In the genomic region with DNA sequence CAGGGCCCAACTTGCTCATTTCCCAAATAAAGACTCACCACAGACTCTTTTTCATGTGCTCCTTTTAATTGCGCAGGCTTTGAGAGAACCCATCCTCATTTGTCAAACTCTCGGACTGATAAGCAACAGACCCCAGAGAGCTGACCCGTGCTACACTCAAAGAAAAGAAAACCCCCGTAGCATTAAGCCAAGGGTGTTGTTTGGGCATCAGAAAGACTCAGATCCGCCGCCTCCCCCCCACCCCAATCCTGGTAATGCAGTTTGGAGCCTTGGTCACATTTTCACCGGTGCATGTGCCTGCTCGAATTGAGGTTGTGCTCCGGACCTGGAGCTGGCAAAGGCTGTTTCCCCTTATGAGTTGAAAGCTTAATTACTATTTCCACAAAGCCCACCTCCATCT, we compare ENCODE assay signal across 9 mouse cellular contexts. TPM values are rescaled to one million over a fixed set of nuclear protein-coding genes. Genes with fewer than 3 reads are reported as not detected.
DNase-seq lines count a peak whose midpoint lies in the region; ATAC-seq and TF ChIP-seq lines count a peak whose summit lies in the region.
"Had no signal": no experiment of that assay in that cellular context is flagged by ENCODE, and none has a peak within 500 bp of the region (broad histone marks: within the 10 kb centered on the region; RNA-seq: fewer than 3 reads in every experiment).

Gene Matn4, minus strand, starts transcription at position 101 of the 400 bp plus-strand sequence.

- TF ChIP-seq CTCF in liver, embryonic 14.5 days (IDR thresholded peaks at IDR 0.05; ENCODE audit: low read depth) = no peak

- peak within 1 kb of the TSS; percentile 37 to 41 for H3K4me3 ChIP-seq in heart, embryonic 14.5 days (ENCODE audit: control insufficient read depth in 1 of 2, insufficient read depth in 1 of 2, low read depth in 1 of 2, low read length in 2 of 2)
- peak within 1 kb of the TSS; percentile 39 to 57; a peak in 3 of 4 replicates for H3K4me3 ChIP-seq in ES-E14 (ENCODE audit: insufficient read depth in 1 of 2, low read depth in 1 of 2, low read length in 2 of 2, poor library complexity in 1 of 2, severe bottlenecking in 1 of 2)
- peak within 1 kb of the TSS; percentile 33 for H3K4me3 ChIP-seq in hindbrain, embryonic 12.5 days
- H3K4me3 ChIP-seq in liver, embryonic 14.5 days (ENCODE audit: insufficient read depth in 1 of 2, low read depth in 2 of 2, low read length in 2 of 2) = no peak within 1 kb of the TSS

- H3K4me2 ChIP-seq in heart, embryonic 14.5 days (ENCODE audit: low read length) = peak within 1 kb of the TSS; percentile 73
- H3K4me2 ChIP-seq in hindbrain, embryonic 12.5 days (replicated peaks) = peak within 1 kb of the TSS; percentile 59
- H3K4me2 ChIP-seq in liver, embryonic 14.5 days (ENCODE audit: low read depth) = 0 out of 2 replicates have a peak within 1 kb of the TSS, but pooled peaks have one; percentile 3

- no peaks in the 10 kb centered on the region for H3K9me3 ChIP-seq in heart, embryonic 14.5 days (ENCODE audit: control insufficient read depth, low read length)
- H3K9me3 ChIP-seq in ES-E14 (ENCODE audit: control insufficient read depth, insufficient read depth, low read depth, low read length) = no peaks in the 10 kb centered on the region
- no peaks in the 10 kb centered on the region for H3K9me3 ChIP-seq in hindbrain, embryonic 12.5 days (replicated peaks)
- no peaks in the 10 kb centered on the region for H3K9me3 ChIP-seq in liver, embryonic 14.5 days (ENCODE audit: control insufficient read depth, low read length)

- ATAC-seq in heart, embryonic 14.5 days (ENCODE audit: insufficient number of reproducible peaks, insufficient read depth, low FRiP score, low read depth) = no peak
- ATAC-seq in hindbrain, embryonic 12.5 days (ENCODE audit: low FRiP score) = no peak
- no peak for ATAC-seq in liver, embryonic 14.5 days (ENCODE audit: insufficient read depth)
- ATAC-seq in megakaryocyte, adult 5-6 weeks (ENCODE audit: poor library complexity, severe bottlenecking) = no peak

- peaks cover 11 to 26% of the 10 kb centered on the region in 2 experiments; a peak in 3 of 4 replicates for H3K4me1 ChIP-seq in heart, embryonic 14.5 days (ENCODE audit: control insufficient read depth in 2 of 2, insufficient read depth in 2 of 2, low read length in 2 of 2)
- peaks cover 0 to 11% of the 10 kb centered on the region in 2 experiments; a peak in 1 of 4 replicates for H3K4me1 ChIP-seq in ES-E14 (ENCODE audit: control insufficient read depth in 2 of 2, insufficient read depth in 2 of 2, low read length in 2 of 2, poor library complexity in 1 of 2)
- peaks cover 19% of the 10 kb centered on the region for H3K4me1 ChIP-seq in hindbrain, embryonic 12.5 days
- no peaks in the 10 kb centered on the region for H3K4me1 ChIP-seq in liver, embryonic 14.5 days (replicated peaks; ENCODE audit: control insufficient read depth in 2 of 2, insufficient read depth in 2 of 2, low read length in 1 of 2)

- H3K9ac ChIP-seq in heart, embryonic 14.5 days (ENCODE audit: low read length) = peak within 1 kb of the TSS; percentile 49; the same call in 1 of the 2 replicates
- no peak within 1 kb of the TSS; the same call in 1 of the 2 replicates for H3K9ac ChIP-seq in ES-E14 (ENCODE audit: insufficient read depth, low read depth, low read length, poor library complexity, severe bottlenecking)
- H3K9ac ChIP-seq in hindbrain, embryonic 12.5 days = peak within 1 kb of the TSS; percentile 15
- H3K9ac ChIP-seq in liver, embryonic 14.5 days (replicated peaks) = no peak within 1 kb of the TSS

- peaks cover 100% of the 10 kb centered on the region for H3K27me3 ChIP-seq in heart, embryonic 14.5 days (ENCODE audit: control insufficient read depth, insufficient read depth, low read length)
- H3K27me3 ChIP-seq in hindbrain, embryonic 12.5 days = peaks cover 99% of the 10 kb centered on the region
- H3K27me3 ChIP-seq in liver, embryonic 14.5 days (ENCODE audit: control insufficient read depth, insufficient read depth, low read length) = peaks cover 71% of the 10 kb centered on the region

- no peak within 1 kb of the TSS for H3K27ac ChIP-seq in heart, embryonic 14.5 days (replicated peaks in 1 of 2; ENCODE audit: control insufficient read depth in 1 of 2, insufficient read depth in 1 of 2, low read depth in 2 of 2, low read length in 2 of 2)
- H3K27ac ChIP-seq in ES-E14 (ENCODE audit: insufficient read depth, low read depth, low read length, poor library complexity, severe bottlenecking) = no peak within 1 kb of the TSS
- no peak within 1 kb of the TSS for H3K27ac ChIP-seq in hindbrain, embryonic 12.5 days
- H3K27ac ChIP-seq in liver, embryonic 14.5 days = no peak within 1 kb of the TSS
- H3K27ac ChIP-seq: macrophage had no signal

- no peak for DNase-seq in heart, adult 9 months (ENCODE audit: low spot score in 2 of 2)
- no peak for DNase-seq in ES-E14 (ENCODE audit: low read depth, low spot score)
- no peak for DNase-seq in liver, embryonic 14.5 days (ENCODE audit: low read depth in 3 of 3, low spot score in 3 of 3)
- DNase-seq in cerebellum, adult 9-10 months = no peak
- no peak for DNase-seq in spleen, adult 12 weeks (ENCODE audit: low spot score)

- 11% methylated on average over 9 of the region's 9 CpGs for WGBS in heart, embryonic 14.5 days
- 5% methylated on average over 9 of the region's 9 CpGs for WGBS in hindbrain, embryonic 12.5 days
- 8% methylated on average over 9 of the region's 9 CpGs for WGBS in liver, embryonic 14.5 days (ENCODE audit: insufficient replicate concordance)

- TF ChIP-seq EP300 in liver, embryonic 14.5 days (IDR thresholded peaks at IDR 0.05; ENCODE audit: low read depth) = no peak

- in situ Hi-C loops in ES-E14 (cut with MboI; ENCODE audit: low sequenced_read_pairs in 2 of 2, unreplicated experiment in 2 of 2) = no loop called here

- H3K36me3 ChIP-seq in heart, embryonic 14.5 days (ENCODE audit: control insufficient read depth, insufficient read depth, low read length) = no peaks in the 10 kb centered on the region
- H3K36me3 ChIP-seq in ES-E14 (ENCODE audit: control insufficient read depth, insufficient read depth, low read length, poor library complexity, severe bottlenecking) = no peaks in the 10 kb centered on the region
- no peaks in the 10 kb centered on the region for H3K36me3 ChIP-seq in hindbrain, embryonic 12.5 days
- no peaks in the 10 kb centered on the region for H3K36me3 ChIP-seq in liver, embryonic 14.5 days (replicated peaks; ENCODE audit: control insufficient read depth, insufficient read depth, low read depth)

TF ChIP-seq in ES-E14, 5 proteins besides CTCF, POLR2A, EP300 and RAD21:
- TF ChIP-seq HCFC1 (IDR thresholded peaks at IDR 0.05; ENCODE audit: borderline replicate concordance, insufficient read depth, low read length) (no peak), CHD2 (IDR thresholded peaks at IDR 0.05; ENCODE audit: low read depth, low read length) (no peak), ZC3H11A (IDR thresholded peaks at IDR 0.05; ENCODE audit: borderline replicate concordance, low read depth, low read length) (no peak), ZNF384 (IDR thresholded peaks at IDR 0.05; ENCODE audit: low read depth, low read length) (no peak), MAFK (IDR thresholded peaks at IDR 0.05; ENCODE audit: insufficient read depth, low read depth, low read length) (no peak)

RNA-seq across cellular contexts. Expression of gene Matn4, which starts in this region (rescaled TPM):
- polyA plus RNA-seq in heart, embryonic 14.5 days (2014; fragmentation: Nextera tagmentation; extraction: Ambion mirVana) = 0.97 and 1.4 TPM in 2 replicates
- 1.7 and 2.3 TPM in 2 replicates for total RNA-seq in ES-E14 (2012; rRNA removed)
- 31.5 and 39.5 TPM in 2 replicates for polyA plus RNA-seq in hindbrain, embryonic 12.5 days (2016; fragmentation: Nextera tagmentation; extraction: Ambion mirVana)
- 0.16 and 0.44 TPM in 2 replicates for polyA plus RNA-seq in liver, embryonic 14.5 days (2012; rRNA removed)
- polyA plus RNA-seq in liver, embryonic 14.5 days (2014; fragmentation: Nextera tagmentation; extraction: Ambion mirVana) = not detected in 2 replicates
- total RNA-seq in megakaryocyte, adult 5-6 weeks (2015) = not detected in 2 replicates
- not detected in 2 replicates for total RNA-seq in megakaryocyte, adult 5-6 weeks (2017)
- polyA plus RNA-seq: macrophage had no signal

Comparison
In these comparisons a context has a peak if more than half of its experiments do, and no peak if none do; other contexts are left out.
1. RNA of gene Matn4 (polyA plus RNA-seq): 31.5 to 39.5 TPM in hindbrain, embryonic 12.5 days; 0.97 to 1.4 TPM in heart, embryonic 14.5 days and 0.16 to 0.44 TPM in liver, embryonic 14.5 days; every median in the first group is over 10 times any median in the second.
2. H3K4me2 ChIP-seq: peak in every context shown above with its lines; median percentile 73 in heart, embryonic 14.5 days; 59 in hindbrain, embryonic 12.5 days; 3 in liver, embryonic 14.5 days.
3. H3K4me3 ChIP-seq: peak in heart, embryonic 14.5 days (2 of 2), ES-E14 (2 of 2) and hindbrain, embryonic 12.5 days (single experiment); none in liver, embryonic 14.5 days (0 of 2).
4. H3K9ac ChIP-seq: peak in heart, embryonic 14.5 days (single experiment) and hindbrain, embryonic 12.5 days (single experiment); none in ES-E14 (single experiment) and liver, embryonic 14.5 days (single experiment).